Mouse (Mus musculus): ENCODE measurements around the gene Pdcl3. TPM values are rescaled to one million over a fixed set of nuclear protein-coding genes. Genes with fewer than 3 reads are reported as not detected.

Gene Pdcl3
- polyA plus RNA-seq (2014; fragmentation: Nextera tagmentation; extraction: Ambion mirVana) = 145 and 146 TPM in 2 replicates

- Histone ChIP-seq H3K4me1 (ENCODE audit: control insufficient read depth, insufficient read depth, low read length) (0 out of 2 replicates have a peak, but pooled peaks cover 2% of the 10 kb centered on the region), H3K27ac (ENCODE audit: low read depth, low read length) (0 out of 2 replicates have a peak within 1 kb of the TSS, but pooled peaks have one; percentile 10), H3K27me3 (ENCODE audit: control insufficient read depth, insufficient read depth, low read length) (no peaks in the 10 kb centered on the region), H3K36me3 (ENCODE audit: control insufficient read depth, insufficient read depth, low read length) (no peaks in the 10 kb centered on the region), H3K4me2 (no peak within 1 kb of the TSS), H3K4me3 (ENCODE audit: low read depth, low read length) (no peak within 1 kb of the TSS), H3K9me3 (replicated peaks; ENCODE audit: control insufficient read depth, low read length) (no peaks in the 10 kb centered on the region), H3K9ac (ENCODE audit: low read depth, low read length) (no peak within 1 kb of the TSS)
- ATAC-seq (replicated peaks; ENCODE audit: insufficient number of reproducible peaks, low FRiP score, low TSS enrichment) = no peak
- WGBS (ENCODE audit: insufficient replicate concordance) = 87% methylated on average over 3 of the region's 3 CpGs
Measured at GRCm38 (mm10) chr1:38985308-38985707, at the start of gene Pdcl3. TSS of gene Pdcl3 (plus strand) at chr1:38985608.

DNA sequence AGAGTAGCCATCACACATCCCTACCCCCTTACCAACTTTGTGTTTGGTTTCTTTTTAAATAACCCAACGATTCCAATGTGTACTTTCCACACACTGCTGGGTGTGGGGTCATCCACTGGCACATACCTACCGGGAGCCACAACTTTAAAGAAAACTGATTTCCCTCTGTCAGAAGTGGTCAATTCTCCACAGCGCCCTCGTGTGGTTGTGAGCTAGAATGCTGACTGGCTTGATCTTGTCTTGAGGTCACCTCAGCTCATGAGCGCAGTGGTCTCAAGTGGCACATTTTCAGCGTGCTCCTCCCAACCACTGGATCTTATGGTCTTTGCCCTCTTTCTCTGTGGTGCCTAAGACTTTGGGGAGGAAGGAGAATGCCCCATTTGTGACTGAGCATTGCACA lies 48.6 kb upstream of the Pdcl3 start:
- no peak overlapping the region for H3K4me2 ChIP-seq
- no peaks in the 10 kb centered on the region for H3K27me3 ChIP-seq (ENCODE audit: control insufficient read depth, insufficient read depth, low read length)
- H3K36me3 ChIP-seq (ENCODE audit: control insufficient read depth, insufficient read depth, low read length) = no peaks in the 10 kb centered on the region
- WGBS (ENCODE audit: insufficient replicate concordance) = 22% methylated on average over 6 of the region's 6 CpGs
- H3K9ac ChIP-seq (ENCODE audit: low read depth, low read length) = no peak overlapping the region
- H3K4me3 ChIP-seq (ENCODE audit: low read depth, low read length) = no peak overlapping the region
- no peak overlapping the region for H3K27ac ChIP-seq (ENCODE audit: low read depth, low read length)
- H3K9me3 ChIP-seq (replicated peaks; ENCODE audit: control insufficient read depth, low read length) = no peaks in the 10 kb centered on the region
- ATAC-seq (replicated peaks; ENCODE audit: insufficient number of reproducible peaks, low FRiP score, low TSS enrichment) = no peak
- no peaks in the 10 kb centered on the region for H3K4me1 ChIP-seq (ENCODE audit: control insufficient read depth, insufficient read depth, low read length)

DNA sequence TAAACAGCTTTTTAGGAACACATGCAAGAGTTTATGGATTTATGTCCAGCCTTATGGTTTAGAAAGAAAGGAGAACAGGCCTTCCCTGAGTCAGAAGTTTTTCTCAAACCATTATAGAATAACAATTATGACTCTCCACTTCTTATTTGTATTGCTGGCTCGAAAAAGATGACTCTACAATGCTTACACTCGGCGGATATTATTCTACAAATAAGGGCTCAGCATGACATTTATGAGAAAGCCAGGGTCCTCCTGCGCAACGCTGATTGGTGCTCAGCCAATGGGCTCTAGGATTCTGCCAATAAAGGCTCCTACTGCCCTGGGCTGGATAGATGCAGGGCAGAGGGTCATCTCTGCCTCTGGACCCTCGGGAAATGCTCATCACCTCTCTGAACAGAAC lies 46.6 kb upstream of the Pdcl3 start, which contains the start of gene Nms:
Nms (plus strand) TSS at position 301 of the 400 bp plus-strand sequence.
- WGBS (ENCODE audit: insufficient replicate concordance) = 69% methylated on average over 6 of the region's 6 CpGs
- Histone ChIP-seq H3K4me1 (ENCODE audit: control insufficient read depth, insufficient read depth, low read length) (no peaks in the 10 kb centered on the region), H3K9ac (ENCODE audit: low read depth, low read length) (no peak within 1 kb of the TSS), H3K36me3 (ENCODE audit: control insufficient read depth, insufficient read depth, low read length) (no peaks in the 10 kb centered on the region), H3K4me3 (ENCODE audit: low read depth, low read length) (no peak within 1 kb of the TSS), H3K27ac (ENCODE audit: low read depth, low read length) (no peak within 1 kb of the TSS), H3K9me3 (replicated peaks; ENCODE audit: control insufficient read depth, low read length) (no peaks in the 10 kb centered on the region), H3K27me3 (ENCODE audit: control insufficient read depth, insufficient read depth, low read length) (no peaks in the 10 kb centered on the region), H3K4me2 (no peak within 1 kb of the TSS)
- no peak for ATAC-seq (replicated peaks; ENCODE audit: insufficient number of reproducible peaks, low FRiP score, low TSS enrichment)

DNA sequence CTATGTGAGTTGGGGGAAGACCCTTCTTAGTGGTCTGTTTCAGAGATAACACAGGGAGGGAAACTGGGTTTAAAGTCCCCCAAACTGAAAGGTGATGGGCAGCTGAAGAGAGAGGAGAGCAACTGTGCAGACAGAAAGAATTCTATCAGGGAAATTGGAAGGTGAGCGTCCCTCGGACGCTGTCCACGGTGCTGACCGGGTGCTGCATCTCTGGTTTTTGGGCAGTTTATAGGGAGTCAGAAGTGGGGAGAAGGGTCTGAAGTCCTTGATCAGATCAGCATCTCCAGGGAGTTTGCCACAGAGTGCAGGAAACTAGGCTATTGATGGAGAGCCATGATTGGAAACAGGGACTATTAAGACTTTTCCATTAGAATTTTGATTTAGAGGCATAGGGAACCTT lies 45.8 kb upstream of the Pdcl3 start:
- Histone ChIP-seq H3K9ac (ENCODE audit: low read depth, low read length) (no peak overlapping the region), H3K4me2 (no peak overlapping the region), H3K4me1 (ENCODE audit: control insufficient read depth, insufficient read depth, low read length) (no peaks in the 10 kb centered on the region), H3K9me3 (replicated peaks; ENCODE audit: control insufficient read depth, low read length) (no peaks in the 10 kb centered on the region), H3K36me3 (ENCODE audit: control insufficient read depth, insufficient read depth, low read length) (no peaks in the 10 kb centered on the region), H3K4me3 (ENCODE audit: low read depth, low read length) (no peak overlapping the region), H3K27me3 (ENCODE audit: control insufficient read depth, insufficient read depth, low read length) (no peaks in the 10 kb centered on the region), H3K27ac (ENCODE audit: low read depth, low read length) (no peak overlapping the region)
- no peak for ATAC-seq (replicated peaks; ENCODE audit: insufficient number of reproducible peaks, low FRiP score, low TSS enrichment)
- WGBS (ENCODE audit: insufficient replicate concordance) = 5% methylated on average over 5 of the region's 5 CpGs

DNA sequence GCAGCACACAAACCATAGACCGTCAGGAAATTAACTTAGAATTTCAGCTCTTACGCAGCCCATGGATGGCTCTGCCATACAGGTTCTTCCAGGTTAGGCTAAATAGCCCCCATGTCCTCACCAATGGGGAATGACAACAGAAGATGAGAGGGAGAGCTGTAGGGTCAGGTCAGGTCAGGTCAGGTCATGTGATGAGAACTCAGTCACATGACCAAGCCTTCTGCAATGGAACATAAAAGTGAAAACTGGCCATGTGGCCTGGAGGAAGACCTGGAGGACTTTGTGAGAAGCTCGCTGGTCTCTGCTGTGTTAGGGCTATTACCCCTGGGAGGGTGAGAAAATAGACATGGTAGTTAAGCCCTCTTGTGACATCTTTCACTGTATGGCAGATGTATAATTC lies 29.0 kb upstream of the Pdcl3 start:
- Histone ChIP-seq H3K27me3 (ENCODE audit: control insufficient read depth, insufficient read depth, low read length) (no peaks in the 10 kb centered on the region), H3K9ac (ENCODE audit: low read depth, low read length) (no peak overlapping the region), H3K9me3 (replicated peaks; ENCODE audit: control insufficient read depth, low read length) (no peaks in the 10 kb centered on the region), H3K27ac (ENCODE audit: low read depth, low read length) (no peak overlapping the region), H3K4me1 (ENCODE audit: control insufficient read depth, insufficient read depth, low read length) (no peaks in the 10 kb centered on the region), H3K4me2 (no peak overlapping the region), H3K36me3 (ENCODE audit: control insufficient read depth, insufficient read depth, low read length) (no peaks in the 10 kb centered on the region), H3K4me3 (ENCODE audit: low read depth, low read length) (no peak overlapping the region)
- WGBS (ENCODE audit: insufficient replicate concordance) = 75% methylated on average over 3 of the region's 3 CpGs
- ATAC-seq (replicated peaks; ENCODE audit: insufficient number of reproducible peaks, low FRiP score, low TSS enrichment) = no peak

DNA sequence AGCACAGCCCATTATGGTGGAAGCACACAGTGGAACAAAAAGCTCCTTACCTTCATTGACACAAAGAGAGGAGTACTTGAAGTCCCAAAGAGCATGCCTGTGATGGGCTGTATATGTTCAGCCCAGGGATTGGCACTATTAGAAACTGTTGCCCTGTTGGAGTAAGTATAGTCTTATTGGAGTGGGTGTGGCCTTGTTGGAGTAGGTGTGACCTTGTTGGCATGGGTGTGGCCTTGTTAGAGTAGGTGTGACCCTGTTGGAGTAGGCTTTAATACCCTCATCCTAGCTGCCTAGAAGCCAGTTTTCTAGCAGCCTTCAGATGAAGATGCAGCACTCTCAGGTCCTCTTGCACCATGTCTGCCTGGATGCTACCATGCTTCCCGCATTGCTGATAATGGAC lies 16.3 kb upstream of the Pdcl3 start:
- no peaks in the 10 kb centered on the region for H3K9me3 ChIP-seq (replicated peaks; ENCODE audit: control insufficient read depth, low read length)
- H3K4me2 ChIP-seq = no peak overlapping the region
- H3K4me3 ChIP-seq (ENCODE audit: low read depth, low read length) = no peak overlapping the region
- 95% methylated on average over 1 of the region's 1 CpGs for WGBS (ENCODE audit: insufficient replicate concordance)
- no peaks in the 10 kb centered on the region for H3K27me3 ChIP-seq (ENCODE audit: control insufficient read depth, insufficient read depth, low read length)
- ATAC-seq (replicated peaks; ENCODE audit: insufficient number of reproducible peaks, low FRiP score, low TSS enrichment) = no peak
- no peaks in the 10 kb centered on the region for H3K4me1 ChIP-seq (ENCODE audit: control insufficient read depth, insufficient read depth, low read length)
- no peak overlapping the region for H3K27ac ChIP-seq (ENCODE audit: low read depth, low read length)
- H3K36me3 ChIP-seq (ENCODE audit: control insufficient read depth, insufficient read depth, low read length) = no peaks in the 10 kb centered on the region
- no peak overlapping the region for H3K9ac ChIP-seq (ENCODE audit: low read depth, low read length)

DNA sequence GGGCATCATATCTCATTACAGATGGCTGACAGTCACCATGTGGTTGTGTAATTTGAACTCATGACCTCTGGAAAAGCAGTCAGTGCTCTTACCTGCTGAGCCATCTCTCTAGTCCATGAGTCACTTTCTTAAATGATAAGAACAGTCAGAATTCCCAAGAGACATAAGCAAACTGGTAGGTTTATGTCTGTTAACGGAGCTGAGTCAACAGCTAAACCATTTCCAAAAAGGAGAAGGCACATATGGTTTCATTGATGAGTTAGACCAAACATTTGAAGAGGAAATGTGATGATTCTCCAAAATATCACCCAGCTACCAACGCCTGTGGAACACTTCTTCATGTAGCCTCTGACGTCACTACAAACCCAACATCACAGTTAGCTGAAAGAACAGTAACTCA lies 13.7 kb upstream of the Pdcl3 start:
- Histone ChIP-seq H3K4me3 (ENCODE audit: low read depth, low read length) (no peak overlapping the region), H3K9me3 (replicated peaks; ENCODE audit: control insufficient read depth, low read length) (no peaks in the 10 kb centered on the region), H3K4me1 (ENCODE audit: control insufficient read depth, insufficient read depth, low read length) (no peaks in the 10 kb centered on the region), H3K27me3 (ENCODE audit: control insufficient read depth, insufficient read depth, low read length) (no peaks in the 10 kb centered on the region), H3K4me2 (no peak overlapping the region), H3K36me3 (ENCODE audit: control insufficient read depth, insufficient read depth, low read length) (no peaks in the 10 kb centered on the region), H3K9ac (ENCODE audit: low read depth, low read length) (no peak overlapping the region), H3K27ac (ENCODE audit: low read depth, low read length) (no peak overlapping the region)
- 71% methylated on average over 3 of the region's 3 CpGs for WGBS (ENCODE audit: insufficient replicate concordance)
- no peak for ATAC-seq (replicated peaks; ENCODE audit: insufficient number of reproducible peaks, low FRiP score, low TSS enrichment)

GRCm38 (mm10) chr1:38972986-38973592 lies 12.3 kb upstream of the Pdcl3 start:
- H3K4me3 ChIP-seq (ENCODE audit: low read depth, low read length) = no peak overlapping the region
- H3K4me2 ChIP-seq = no peak overlapping the region
- no peaks in the 10 kb centered on the region for H3K4me1 ChIP-seq (ENCODE audit: control insufficient read depth, insufficient read depth, low read length)
- WGBS (ENCODE audit: insufficient replicate concordance) = 79% methylated on average over 9 of the region's 9 CpGs
- H3K36me3 ChIP-seq (ENCODE audit: control insufficient read depth, insufficient read depth, low read length) = no peaks in the 10 kb centered on the region
- H3K9me3 ChIP-seq (replicated peaks; ENCODE audit: control insufficient read depth, low read length) = no peaks in the 10 kb centered on the region
- H3K27me3 ChIP-seq (ENCODE audit: control insufficient read depth, insufficient read depth, low read length) = no peaks in the 10 kb centered on the region
- no peak overlapping the region for H3K9ac ChIP-seq (ENCODE audit: low read depth, low read length)
- ATAC-seq (replicated peaks; ENCODE audit: insufficient number of reproducible peaks, low FRiP score, low TSS enrichment) = no peak
- H3K27ac ChIP-seq (ENCODE audit: low read depth, low read length) = no peak overlapping the region

DNA sequence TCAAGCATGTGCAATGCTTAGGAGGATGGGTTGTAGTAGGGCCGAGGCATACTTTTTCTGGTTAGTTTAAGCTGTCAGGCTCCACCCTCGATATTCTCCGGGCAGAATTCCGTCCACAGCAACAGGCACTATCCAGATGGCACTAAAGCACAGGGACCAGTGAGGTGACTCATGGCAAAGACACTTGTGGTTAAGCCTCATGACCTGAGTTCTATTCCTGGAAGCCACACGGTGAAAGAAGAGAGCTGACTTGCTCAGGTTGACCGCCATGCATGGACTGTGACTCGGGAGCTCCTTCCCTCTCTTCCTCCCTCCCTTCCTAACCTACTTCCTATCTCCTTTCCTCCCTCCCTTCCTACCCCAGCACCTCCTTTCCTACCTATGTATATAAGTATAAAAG lies 5.5 kb upstream of the Pdcl3 start:
- H3K27ac ChIP-seq (ENCODE audit: low read depth, low read length) = no peak overlapping the region
- H3K9ac ChIP-seq (ENCODE audit: low read depth, low read length) = no peak overlapping the region

More for the DNA sequence above, 5.5 kb upstream of the Pdcl3 start:
- Histone ChIP-seq H3K9me3 (replicated peaks; ENCODE audit: control insufficient read depth, low read length) (no peaks in the 10 kb centered on the region), H3K4me1 (ENCODE audit: control insufficient read depth, insufficient read depth, low read length) (no peaks in the 10 kb centered on the region), H3K4me2 (no peak overlapping the region), H3K4me3 (ENCODE audit: low read depth, low read length) (no peak overlapping the region), H3K36me3 (ENCODE audit: control insufficient read depth, insufficient read depth, low read length) (no peaks in the 10 kb centered on the region), H3K27me3 (ENCODE audit: control insufficient read depth, insufficient read depth, low read length) (no peaks in the 10 kb centered on the region)
- no peak for ATAC-seq (replicated peaks; ENCODE audit: insufficient number of reproducible peaks, low FRiP score, low TSS enrichment)
- 52% methylated on average over 7 of the region's 7 CpGs for WGBS (ENCODE audit: insufficient replicate concordance)

All from heart, embryonic 11.5 days (tissue).